Mouse (Mus musculus): ENCODE measurements around the gene Ppig.
A peak's percentile ranks its signal among the peaks of the same experiment; 100 is the strongest.
"Not testable (repeated sequence)": the region's sequence is repeated elsewhere in the genome, so short reads cannot be mapped to it uniquely, and the experiment has no call there.

Gene Ppig

DNA sequence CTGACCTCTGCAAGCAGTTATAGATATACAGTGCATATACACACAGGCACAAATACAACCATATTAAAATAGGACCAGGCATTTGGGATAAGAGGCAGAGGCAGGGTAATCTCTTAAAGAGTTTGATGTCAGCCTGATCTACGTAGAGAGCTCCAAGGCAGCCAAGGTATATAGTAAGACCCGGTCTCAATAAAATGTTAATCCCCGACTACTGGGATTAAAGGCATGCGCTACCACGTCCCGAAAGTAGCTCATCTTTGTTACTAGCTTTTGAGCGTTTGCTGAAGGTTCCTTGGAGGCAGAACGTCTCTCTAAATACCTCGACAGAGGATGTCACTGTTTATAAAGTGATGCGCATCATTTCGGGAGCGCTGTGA lies at the start of gene Ppig:
Gene Ppig (plus strand): TSS at position 273 of the 377 bp plus-strand sequence.
- no peak for DNase-seq

DNA sequence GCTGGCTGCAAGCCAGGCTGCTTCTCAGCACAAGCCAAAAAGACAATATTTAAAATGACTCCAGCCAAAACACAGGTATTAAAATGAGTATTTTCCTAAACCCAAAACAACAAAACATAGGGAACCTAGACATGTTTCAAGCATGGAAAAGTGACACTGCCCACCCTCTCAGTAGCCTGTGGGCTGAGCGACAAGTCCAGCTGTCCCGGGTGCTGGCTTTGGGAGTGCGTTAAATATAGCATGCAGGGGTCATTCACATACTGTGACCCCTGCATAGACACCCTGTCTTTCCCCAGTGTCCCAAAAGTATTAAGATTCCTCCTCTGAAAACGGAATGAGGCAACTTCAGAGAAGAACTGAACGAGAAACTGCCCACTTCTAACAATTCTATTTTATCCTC lies 48.6 kb upstream of the Ppig start:
- DNase-seq: no peak

GRCm38 (mm10) chr2:69675266-69675665 lies 47.1 kb upstream of the Ppig start:
- DNase-seq: no peak

- DNase-seq: no peak
Observed at GRCm38 (mm10) chr2:69676713-69677112, 45.6 kb upstream of the Ppig start.

GRCm38 (mm10) chr2:69677215-69677614 lies 45.1 kb upstream of the Ppig start:
- not testable (repeated sequence) for DNase-seq

DNA sequence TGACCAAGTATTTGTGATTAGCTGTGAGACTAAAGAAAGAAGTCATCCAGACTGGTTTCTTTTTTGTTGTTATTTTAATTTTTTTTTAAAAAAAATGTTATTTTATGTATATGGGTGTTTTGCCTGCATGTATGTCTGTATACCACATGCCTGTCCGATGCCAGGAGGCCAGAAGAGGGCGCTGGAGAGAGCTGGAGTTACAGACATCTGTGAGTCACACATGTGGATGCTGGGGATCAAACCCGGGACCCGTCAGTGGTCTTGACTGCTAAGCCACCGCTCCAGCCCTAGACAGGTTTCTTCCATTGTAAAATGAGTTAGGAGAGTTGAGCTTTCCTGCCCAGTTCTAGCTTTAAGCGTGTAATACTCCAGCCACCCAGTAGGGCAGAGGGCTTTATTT lies 42.4 kb upstream of the Ppig start:
- no peak for DNase-seq

- no peak for DNase-seq
Observed at GRCm38 (mm10) chr2:69681931-69682330, 40.4 kb upstream of the Ppig start.

GRCm38 (mm10) chr2:69683036-69683805 lies 39.1 kb upstream of the Ppig start:
- DNase-seq: no peak

- no peak for DNase-seq
Observed at GRCm38 (mm10) chr2:69684488-69684887, 37.9 kb upstream of the Ppig start.

DNA sequence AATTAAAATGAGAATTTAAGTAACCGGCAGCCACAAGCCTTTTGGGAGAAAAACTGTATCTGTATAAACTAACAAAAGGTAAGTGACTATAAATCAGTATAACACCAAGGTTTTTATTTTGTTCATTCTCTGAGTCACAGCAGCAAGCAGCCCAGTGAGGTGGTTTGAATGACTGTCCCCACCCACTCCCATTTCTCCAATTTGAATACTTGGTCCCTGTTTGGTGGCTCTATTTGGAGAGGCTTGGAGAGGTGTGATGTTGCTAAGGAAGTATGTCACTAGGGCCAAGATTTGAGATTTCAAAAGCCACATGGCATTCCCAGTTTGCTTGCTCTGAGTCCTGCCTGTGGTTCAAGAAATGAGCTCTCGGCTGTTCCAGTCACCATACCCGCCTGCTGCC lies 32.1 kb upstream of the Ppig start:
- DNase-seq: no peak

- DNase-seq: no peak
Observed at GRCm38 (mm10) chr2:69690843-69691242, 31.5 kb upstream of the Ppig start.

DNA sequence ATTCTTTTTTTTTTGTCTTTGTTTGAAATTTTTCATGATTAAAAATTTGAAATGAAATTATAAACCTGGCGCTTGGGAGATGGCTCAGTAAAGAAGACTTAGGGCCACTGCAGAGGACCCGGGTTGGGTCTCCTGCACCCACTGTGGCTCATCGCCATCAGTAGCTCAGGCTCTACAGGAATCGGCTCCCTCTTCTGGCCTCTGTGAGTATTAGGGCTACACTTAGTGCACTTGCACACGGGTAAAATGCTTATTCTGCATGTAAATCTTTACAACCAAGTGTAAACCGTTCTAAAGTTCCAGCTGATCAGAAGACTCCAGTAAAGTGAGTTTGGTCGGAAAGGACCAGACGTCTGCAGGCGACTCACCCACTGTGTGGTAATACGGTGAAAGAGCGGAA lies 28.8 kb upstream of the Ppig start:
- DNase-seq: no peak

GRCm38 (mm10) chr2:69700446-69700845 lies 21.9 kb upstream of the Ppig start:
- no peak for DNase-seq

- no peak for DNase-seq
Observed at GRCm38 (mm10) chr2:69712171-69712570, 10.2 kb upstream of the Ppig start.

GRCm38 (mm10) chr2:69712981-69713625 lies 9.2 kb upstream of the Ppig start, which contains the start of gene Fastkd1:
Gene Fastkd1 (minus strand): TSS chr2:69713516.
- DNase-seq: peak; percentile 79

- DNase-seq: no peak
Observed at GRCm38 (mm10) chr2:69713626-69714014, 8.7 kb upstream of the Ppig start.

DNA sequence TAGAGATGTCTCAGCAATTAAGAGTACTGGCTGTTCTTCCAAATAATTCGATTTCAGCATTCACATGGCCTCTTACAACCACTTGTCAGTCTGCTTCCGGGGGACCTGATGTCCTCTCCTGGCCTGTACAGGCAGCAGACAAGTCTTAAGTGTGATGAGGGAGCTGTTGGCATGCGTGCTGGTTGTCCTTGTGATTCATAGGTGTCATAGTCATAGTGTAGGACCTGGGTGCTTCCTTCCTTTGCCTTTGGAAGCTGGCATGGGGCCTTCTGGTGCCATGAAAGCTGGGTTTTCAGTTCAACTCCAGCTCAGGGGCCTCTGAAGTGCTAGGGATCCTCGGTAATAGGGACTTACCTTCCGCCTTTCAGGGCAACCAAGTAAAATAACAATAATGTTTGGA lies 8.2 kb upstream of the Ppig start:
- no peak for DNase-seq

DNA sequence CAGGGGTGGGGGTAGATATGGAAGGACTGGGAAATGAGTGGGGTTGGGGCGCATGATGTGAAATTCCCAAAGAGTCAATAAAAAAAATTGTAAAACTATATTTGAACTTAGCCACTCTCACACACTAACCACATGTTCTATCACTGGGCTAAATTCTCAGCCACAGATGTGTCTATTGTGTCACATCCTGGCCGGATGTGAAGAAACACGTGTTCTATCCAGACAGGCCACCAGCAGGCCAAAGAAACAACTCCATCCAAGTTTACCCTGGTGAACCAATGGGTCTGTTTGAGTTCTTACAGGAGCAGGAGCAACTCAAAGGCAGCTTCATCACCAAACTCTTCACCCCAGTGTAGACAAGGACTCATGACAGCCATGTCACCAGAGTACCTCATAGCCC lies 5.9 kb upstream of the Ppig start:
- DNase-seq: no peak

DNA sequence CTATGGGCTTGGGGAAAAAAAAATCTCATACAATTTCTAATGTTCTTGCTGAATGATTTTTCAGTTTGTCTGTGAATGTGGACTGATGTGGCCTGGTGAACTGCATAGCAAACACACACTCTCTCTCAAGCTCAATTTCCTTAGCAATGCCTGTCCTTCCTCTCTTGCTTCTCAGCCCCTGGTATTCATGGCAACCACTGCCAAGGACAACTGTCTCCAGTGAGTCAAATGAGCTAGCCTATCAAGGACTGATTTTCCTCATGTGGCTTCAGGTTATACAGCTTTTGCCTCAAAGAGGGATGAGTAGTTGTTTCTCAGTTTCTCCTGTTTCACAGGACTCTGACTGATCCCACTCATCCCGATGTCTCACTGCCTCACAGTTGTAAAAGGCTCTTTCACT lies 3.2 kb upstream of the Ppig start:
- DNase-seq: no peak

DNA sequence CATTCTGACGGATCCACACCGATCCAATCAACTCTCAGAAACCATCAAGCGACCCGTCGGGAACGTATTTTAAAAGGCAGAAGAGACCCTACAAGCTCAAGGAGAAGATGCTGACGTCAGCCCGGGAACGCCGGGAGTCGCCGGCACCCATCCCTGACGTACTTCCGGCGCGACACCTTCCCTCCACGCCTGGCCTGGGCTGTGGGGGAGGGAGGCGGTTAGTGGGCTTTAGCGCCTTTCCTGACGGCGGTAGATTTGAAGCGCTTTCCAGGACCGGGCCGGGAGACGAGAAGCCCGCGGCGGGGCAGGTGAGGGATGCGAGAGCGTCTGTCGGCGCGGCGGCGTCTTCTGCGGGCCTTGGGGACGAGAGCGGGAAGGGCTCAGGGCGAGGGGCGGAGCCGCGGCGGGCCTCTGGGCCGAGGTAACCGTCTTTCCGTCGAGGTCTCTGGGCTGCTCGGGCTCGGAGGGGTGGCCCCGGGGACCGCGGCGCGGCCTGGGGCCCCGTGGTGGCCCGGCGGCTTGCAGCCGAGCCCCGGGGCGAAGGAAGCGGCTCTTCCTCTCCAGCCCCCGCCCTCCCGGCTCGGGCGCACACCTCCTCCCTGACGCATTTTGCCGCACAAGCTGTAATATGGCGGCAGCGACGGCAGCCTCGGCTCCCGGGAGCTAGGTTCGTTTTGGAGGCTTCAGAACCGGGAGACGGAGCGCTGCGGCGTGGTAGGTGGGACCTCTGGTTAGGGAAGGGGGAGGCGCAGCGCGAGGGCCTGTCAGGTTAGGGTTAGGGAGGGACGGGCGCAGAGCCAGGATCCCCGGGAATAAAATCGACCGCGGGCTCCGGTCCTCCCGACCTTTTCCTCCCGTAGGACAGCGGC lies 539 bp downstream of the Ppig start:
- peak; percentile 96 for DNase-seq

DNA sequence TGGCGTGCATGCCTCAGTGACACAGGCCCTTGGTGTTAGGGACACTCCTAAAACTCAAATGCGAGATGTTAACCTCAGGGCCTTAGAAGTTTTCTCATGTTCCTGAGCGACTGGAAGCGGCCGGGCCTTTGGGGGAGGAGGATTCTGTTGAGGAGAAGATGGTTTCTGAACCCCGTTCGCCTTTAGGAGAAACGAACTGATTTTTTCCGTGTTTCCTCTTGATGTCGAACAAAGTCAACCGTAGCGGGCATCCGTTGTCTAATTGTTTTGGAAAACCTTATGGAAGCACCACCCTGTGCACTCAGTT lies 1.1 kb downstream of the Ppig start:
- DNase-seq: no peak

DNA sequence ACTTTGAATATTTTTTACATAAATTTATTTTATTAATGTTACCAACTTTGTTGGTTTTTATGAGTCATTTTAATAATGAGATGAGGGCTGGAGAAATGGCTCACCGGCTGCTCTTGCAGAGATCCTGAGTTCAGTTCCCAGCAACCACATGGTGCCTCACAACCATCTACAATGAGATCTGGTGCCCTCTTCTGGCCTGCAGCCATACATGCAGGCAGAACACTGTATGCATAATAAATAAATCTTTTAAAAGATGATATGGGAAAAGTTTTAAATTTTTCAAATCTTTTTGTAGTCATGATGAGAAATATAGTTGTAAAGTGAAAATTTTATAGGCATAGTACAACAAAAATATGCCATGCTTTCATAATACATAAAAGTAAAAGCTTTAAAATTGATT lies 22.7 kb downstream of the Ppig start:
- DNase-seq: no peak

- no peak for DNase-seq
Observed at GRCm38 (mm10) chr2:69760980-69761379, 38.6 kb downstream of the Ppig start.

- no peak for DNase-seq
Observed at GRCm38 (mm10) chr2:69763340-69763739, 41.0 kb downstream of the Ppig start.

Measured in right cerebral cortex, postnatal 14 days (tissue).